Mouse (Mus musculus) heart, adult 2 months (tissue): ENCODE measurements around the gene Fgf4.

Source experiments
- CTCF ChIP-seq: fragments of 200-600 bp; IDR thresholded peaks from 2 replicates; pipeline ENCODE4 v1.8.1; 2022; ENCODE audit warnings: antibody characterized with exemption, mild to moderate bottlenecking, moderate library complexity
- EP300 ChIP-seq: fragments of 200-500 bp; IDR thresholded peaks from 2 replicates; pipeline ENCODE4 v1.6.1; 2011; ENCODE audit warnings: low read depth, low read length, control low read depth; ENCODE audit not compliant: insufficient read depth
- POLR2A ChIP-seq: fragments of 200-500 bp; IDR thresholded peaks from 2 replicates; pipeline ENCODE4 v1.6.1; 2011; ENCODE audit warnings: mild to moderate bottlenecking, low read depth, low read length, control low read depth; ENCODE audit not compliant: insufficient read depth

- TF ChIP-seq CTCF: no peak
- TF ChIP-seq POLR2A: no peak
- no peak for TF ChIP-seq EP300
Observed at GRCm38 (mm10) chr7:144892322-144892721, 45.2 kb downstream of the Fgf4 start.
